Mouse (Mus musculus) erythroblast, embryonic 14.5 days (primary cell): ENCODE data around the gene 1700018B08Rik.

Experiments
- GATA1 ChIP-seq: IDR thresholded peaks from 2 replicates; pipeline ENCODE4 v1.6.1; 2012; ENCODE audit warnings: low read length, inconsistent platforms, mixed read lengths
- TAL1 ChIP-seq: IDR thresholded peaks from 3 replicates; pipeline ENCODE4 v1.6.1; 2012; ENCODE audit warnings: low read length, inconsistent platforms, mixed read lengths

DNA sequence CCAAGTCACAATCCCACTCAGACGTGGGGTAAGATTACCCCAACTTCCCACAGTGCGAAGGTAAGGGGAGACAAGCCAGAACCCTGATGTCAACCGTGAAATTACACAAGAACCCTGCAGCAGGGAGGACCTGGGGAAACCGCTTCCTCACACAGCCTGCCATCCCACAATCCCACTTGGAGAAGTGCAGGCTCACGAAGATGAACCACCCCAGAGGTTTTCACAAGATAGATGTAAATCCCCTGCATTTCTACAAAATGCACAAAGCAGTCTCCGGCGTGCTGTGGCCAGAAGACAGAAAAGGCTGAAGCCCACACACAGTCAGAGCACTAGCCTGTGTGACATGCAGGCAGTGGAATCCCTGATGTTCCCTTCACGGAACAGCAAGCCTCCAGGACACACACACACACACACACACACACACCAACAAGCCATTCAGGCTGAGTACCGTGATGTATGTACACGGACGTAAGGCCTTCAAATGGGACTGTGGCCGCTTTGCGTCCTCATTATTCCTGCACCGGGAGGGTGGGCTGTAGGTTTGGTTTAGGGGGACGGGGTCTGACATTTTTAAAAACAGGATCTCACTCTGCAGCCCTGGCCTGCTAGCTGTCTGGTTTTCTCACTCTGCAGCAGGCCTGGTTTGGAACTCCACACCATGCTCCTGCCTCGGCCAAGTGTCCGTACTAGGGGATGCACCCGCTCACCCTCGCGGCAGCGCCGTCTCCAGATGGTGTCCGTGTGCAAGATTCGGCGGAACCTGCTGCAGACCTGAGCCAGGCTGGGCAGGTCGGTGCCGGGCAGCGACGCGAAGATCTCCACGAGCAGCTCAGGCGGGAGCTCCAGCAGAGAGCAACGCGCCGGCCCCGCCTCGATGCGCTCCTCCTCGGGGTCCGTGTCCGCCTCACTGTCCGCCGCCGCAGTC is 33.9 kb upstream of the 1700018B08Rik start:
- TF ChIP-seq GATA1 (no peak), TAL1 (no peak)
